8 mouse cellular contexts compared by ENCODE assay signal in genomic region chr2:73167126-73167525, GRCm38 (mm10). TPM values are rescaled to one million over a fixed set of nuclear protein-coding genes. Genes with fewer than 3 reads are reported as not detected.
DNase-seq lines count a peak whose midpoint lies in the region; ATAC-seq and TF ChIP-seq lines count a peak whose summit lies in the region.

No protein-coding gene starts in this region.

- ATAC-seq in midbrain, embryonic 11.5 days (ENCODE audit: low FRiP score): no peak
- no peak for ATAC-seq in midbrain, embryonic 16.5 days

- TF ChIP-seq CTCF in heart, adult 2 months (IDR thresholded peaks at IDR 0.05): peak; percentile 88

- DNase-seq in midbrain, embryonic 11.5 days (ENCODE audit: low spot score, missing footprints): peak; percentile 86
- peak; percentile 74 for DNase-seq in NIH3T3 (ENCODE audit: low read depth)
- DNase-seq in cerebellum, adult 8-10 months: peak; percentile 27
- DNase-seq in heart, adult 2 months: peak; percentile 37 to 38
- DNase-seq in layer of hippocampus, adult 9-11 months: peak; percentile 21
- peak; percentile 50 to 73 for DNase-seq in natural killer cell, adult 2 months (ENCODE audit: low spot score in 2 of 2)
- peak; percentile 85 for DNase-seq in thymus, postnatal 4 days

- H3K4me3 ChIP-seq in midbrain, embryonic 11.5 days (ENCODE audit: low read depth, low read length): no peak overlapping the region
- no peak overlapping the region for H3K4me3 ChIP-seq in midbrain, embryonic 16.5 days (ENCODE audit: low read depth, low read length)
- H3K4me3 ChIP-seq in heart, adult 2 months: no peak overlapping the region

- H3K4me2 ChIP-seq in midbrain, embryonic 11.5 days: no peak overlapping the region
- no peak overlapping the region for H3K4me2 ChIP-seq in midbrain, embryonic 16.5 days (ENCODE audit: low read length)

- TF ChIP-seq POLR2A in heart, adult 2 months (IDR thresholded peaks at IDR 0.05; ENCODE audit: insufficient read depth, low read depth, low read length): no peak

- H3K4me1 ChIP-seq in midbrain, embryonic 11.5 days (ENCODE audit: control insufficient read depth, insufficient read depth, low read length): no peaks in the 10 kb centered on the region
- H3K4me1 ChIP-seq in midbrain, embryonic 16.5 days (ENCODE audit: control insufficient read depth, insufficient read depth, low read length): no peaks in the 10 kb centered on the region
- no peaks in the 10 kb centered on the region for H3K4me1 ChIP-seq in heart, adult 2 months (ENCODE audit: control insufficient read depth, insufficient read depth, low read length)

- H3K27me3 ChIP-seq in midbrain, embryonic 11.5 days (ENCODE audit: control insufficient read depth, insufficient read depth, low read length): no peaks in the 10 kb centered on the region
- H3K27me3 ChIP-seq in midbrain, embryonic 16.5 days (ENCODE audit: control insufficient read depth, insufficient read depth, low read depth, low read length): no peaks in the 10 kb centered on the region
- no peaks in the 10 kb centered on the region for H3K27me3 ChIP-seq in heart, adult 2 months (ENCODE audit: control insufficient read depth, insufficient read depth, low read length)

- no peaks in the 10 kb centered on the region; the same call in 1 of the 2 replicates for H3K9me3 ChIP-seq in midbrain, embryonic 11.5 days (ENCODE audit: control insufficient read depth, low read length)
- H3K9me3 ChIP-seq in midbrain, embryonic 16.5 days (replicated peaks; ENCODE audit: control insufficient read depth, low read length, poor library complexity, severe bottlenecking): no peaks in the 10 kb centered on the region

- no peak overlapping the region for H3K27ac ChIP-seq in midbrain, embryonic 11.5 days (ENCODE audit: low read depth, low read length)
- H3K27ac ChIP-seq in midbrain, embryonic 16.5 days (ENCODE audit: low read length): no peak overlapping the region
- no peak overlapping the region for H3K27ac ChIP-seq in heart, adult 2 months

- intact Hi-C loops in heart, adult 2 months (cut with DNase I): loop anchor here (1.0 to 5.0 kb wide), 4 partner anchors 111 to 650 kb away; no protein-coding TSS in a partner anchor

- H3K9ac ChIP-seq in midbrain, embryonic 11.5 days (ENCODE audit: low read length): no peak overlapping the region
- H3K9ac ChIP-seq in midbrain, embryonic 16.5 days (ENCODE audit: low read depth, low read length): no peak overlapping the region
- H3K9ac ChIP-seq in heart, adult 2 months (ENCODE audit: low read depth, low read length): no peak overlapping the region

- no peaks in the 10 kb centered on the region for H3K79me2 ChIP-seq in heart, adult 2 months (replicated peaks; ENCODE audit: control insufficient read depth, insufficient read depth, low read length)

- TF ChIP-seq EP300 in heart, adult 2 months (IDR thresholded peaks at IDR 0.05; ENCODE audit: insufficient read depth, low read depth, low read length): no peak

- no peaks in the 10 kb centered on the region for H3K36me3 ChIP-seq in midbrain, embryonic 11.5 days (ENCODE audit: control insufficient read depth, insufficient read depth, low read length)
- H3K36me3 ChIP-seq in midbrain, embryonic 16.5 days (ENCODE audit: control insufficient read depth, insufficient read depth, low read length): no peaks in the 10 kb centered on the region
- no peaks in the 10 kb centered on the region for H3K36me3 ChIP-seq in heart, adult 2 months (ENCODE audit: control insufficient read depth, insufficient read depth, low read length)

RNA-seq across cellular contexts. Expression of gene Ola1, which starts 51.6 kb away (rescaled TPM):
- polyA plus RNA-seq in midbrain, embryonic 11.5 days (2014; fragmentation: Nextera tagmentation; extraction: Ambion mirVana): 99.2 and 101 TPM in 2 replicates
- polyA plus RNA-seq in midbrain, embryonic 16.5 days (2015; fragmentation: Nextera tagmentation; extraction: Ambion mirVana): 97.1 and 98.5 TPM in 2 replicates
- total RNA-seq in heart, adult 2 months (2021): 10 to 100 TPM; 37.8 to 39.0 TPM
- 6.9 and 15.9 TPM in 2 replicates for polyA plus RNA-seq in heart, adult 2 months (2012; rRNA removed)

Comparison
In these comparisons a context has a peak if more than half of its experiments do, and no peak if none do; other contexts are left out.
1. DNase-seq: peak in every context shown above with its lines; median percentile 86 in midbrain, embryonic 11.5 days; 85 in thymus, postnatal 4 days; 74 in NIH3T3; 62 in natural killer cell, adult 2 months; 38 in heart, adult 2 months; 27 in cerebellum, adult 8-10 months; 21 in layer of hippocampus, adult 9-11 months.